Mouse (Mus musculus) MEL (cell line): ENCODE data around the gene Slc30a3. TPM values are rescaled to one million over a fixed set of nuclear protein-coding genes. Genes with fewer than 3 reads are reported as not detected.
A peak's percentile ranks its signal among the peaks of the same experiment; 100 is the strongest.

Experiments used
- DNase-seq: peaks from one replicate; pipeline ENCODE4 v3.0.0; 2011; ENCODE audit warnings: low read depth, low spot score
- H3K27ac ChIP-seq: 2 replicates; pipeline ENCODE4 v1.5.1; 2012; ENCODE audit warnings: low read depth, mild to moderate bottlenecking, control low read depth, low read length, moderate library complexity; ENCODE audit not compliant: control insufficient read depth
- H3K27me3 ChIP-seq, 2 experiments: fragments of 150-350 bp in 1 of 2; sonication (generic) in 1 of 2; 2 replicates each; pipeline ENCODE4 v1.6.1; 2012; ENCODE audit warnings: low read length in 2 of 2, mild to moderate bottlenecking in 2 of 2, improper control_type of control experiment in 1 of 2, moderate library complexity in 1 of 2; ENCODE audit not compliant: insufficient read depth in 2 of 2, control insufficient read depth in 1 of 2
- H3K36me3 ChIP-seq, 2 experiments: 2 replicates each; pipeline ENCODE4 v1.6.1; 2012 to 2014; ENCODE audit warnings: low read length in 2 of 2, improper control_type of control experiment in 1 of 2, inconsistent platforms in 1 of 2, mild to moderate bottlenecking in 1 of 2; ENCODE audit not compliant: insufficient read depth in 2 of 2, control insufficient read depth in 1 of 2
- H3K4me1 ChIP-seq, 2 experiments: fragments of 150-350 bp in 1 of 2; sonication (generic) in 1 of 2; 2 replicates each; pipeline ENCODE4 v1.6.1; 2012; ENCODE audit warnings: low read length in 2 of 2, improper control_type of control experiment in 1 of 2, mild to moderate bottlenecking in 1 of 2; ENCODE audit not compliant: insufficient read depth in 2 of 2, control insufficient read depth in 1 of 2
- H3K4me3 ChIP-seq, 2 experiments: fragments of 150-350 bp in 1 of 2; sonication (generic) in 1 of 2; 2 replicates each; pipeline ENCODE4 v1.5.1; 2012; ENCODE audit warnings: low read depth in 2 of 2, low read length in 2 of 2, mild to moderate bottlenecking in 2 of 2, moderate library complexity in 2 of 2, control low read depth in 1 of 2, improper control_type of control experiment in 1 of 2; ENCODE audit not compliant: control insufficient read depth in 1 of 2, insufficient read depth in 1 of 2
- H3K79me2 ChIP-seq: 2 replicates; pipeline ENCODE4 v1.6.1; 2012; ENCODE audit warnings: mild to moderate bottlenecking, low read length, moderate library complexity; ENCODE audit not compliant: control insufficient read depth, poor library complexity, insufficient read depth
- H3K9ac ChIP-seq: 2 replicates; pipeline ENCODE4 v1.6.1; 2012; ENCODE audit warnings: low read depth, mild to moderate bottlenecking, control low read depth, low read length, moderate library complexity; ENCODE audit not compliant: control insufficient read depth, poor library complexity, severe bottlenecking
- H3K9me3 ChIP-seq: fragments of 150-350 bp; sonication (generic); replicated peaks from 2 replicates; pipeline ENCODE4 v1.6.1; 2012; ENCODE audit warnings: mild to moderate bottlenecking, low read length, improper control_type of control experiment, moderate library complexity; ENCODE audit not compliant: insufficient read depth
- CTCF ChIP-seq, 3 experiments: IDR thresholded peaks in 2 of 3; conservative IDR thresholded peaks in 1 of 3; 2 replicates each; pipeline ENCODE4 v1.5.1; 2011 to 2012; ENCODE audit warnings: low read length in 3 of 3, low read depth in 2 of 3, mild to moderate bottlenecking in 2 of 3, improper control_type of control experiment in 1 of 3, inconsistent platforms in 1 of 3, mixed read lengths in 1 of 3, moderate library complexity in 1 of 3; ENCODE audit not compliant: control insufficient read depth in 1 of 3, insufficient read depth in 1 of 3, poor library complexity in 1 of 3, severe bottlenecking in 1 of 3
- HCFC1 ChIP-seq: IDR thresholded peaks from 2 replicates; pipeline ENCODE4 v1.6.1; 2012; ENCODE audit warnings: low read depth, mild to moderate bottlenecking, inconsistent platforms, low read length, improper control_type of control experiment, moderate library complexity
- KAT2A ChIP-seq: conservative IDR thresholded peaks from 2 replicates; pipeline ENCODE4 v1.6.1; 2012; ENCODE audit warnings: low read depth, low read length, improper control_type of control experiment, inconsistent platforms
- MAX ChIP-seq: IDR thresholded peaks from 2 replicates; pipeline ENCODE4 v1.6.1; 2011; ENCODE audit warnings: low read length, improper control_type of control experiment
- NELFE ChIP-seq: IDR thresholded peaks from 2 replicates; pipeline ENCODE4 v1.6.1; 2011; ENCODE audit warnings: low read depth, low read length, improper control_type of control experiment
- NRF1 ChIP-seq: IDR thresholded peaks from 2 replicates; pipeline ENCODE4 v1.6.1; 2014; ENCODE audit warnings: low read depth, mild to moderate bottlenecking, inconsistent platforms, low read length, improper control_type of control experiment, moderate library complexity; ENCODE audit not compliant: poor library complexity, insufficient read depth, severe bottlenecking
- POLR2AphosphoS5 ChIP-seq: IDR thresholded peaks from 2 replicates; pipeline ENCODE4 v1.6.1; 2012; ENCODE audit warnings: low read depth, borderline replicate concordance, mild to moderate bottlenecking, inconsistent platforms, low read length, moderate library complexity, mixed read lengths
- SMC3 ChIP-seq: IDR thresholded peaks from 2 replicates; pipeline ENCODE4 v1.6.1; 2011; ENCODE audit warnings: low read depth, low read length, improper control_type of control experiment
- TBP ChIP-seq: IDR thresholded peaks from 2 replicates; pipeline ENCODE4 v1.8.0; 2011; ENCODE audit warnings: low read depth, low read length, improper control_type of control experiment
- UBTF ChIP-seq: IDR thresholded peaks from 2 replicates; pipeline ENCODE4 v1.6.1; 2012; ENCODE audit warnings: low read depth, mild to moderate bottlenecking, inconsistent platforms, low read length, improper control_type of control experiment, moderate library complexity, borderline replicate concordance; ENCODE audit not compliant: insufficient read depth
- USF2 ChIP-seq, 2 experiments: IDR thresholded peaks; 2 replicates each; pipeline ENCODE4 v1.6.1; 2011 to 2012; ENCODE audit warnings: improper control_type of control experiment in 2 of 2, low read length in 2 of 2, borderline replicate concordance in 1 of 2, inconsistent platforms in 1 of 2, low read depth in 1 of 2, mild to moderate bottlenecking in 1 of 2; ENCODE audit not compliant: insufficient read depth in 1 of 2
- polyA plus RNA-seq, 2 experiments: library from polyadenylated mRNA; stranded (reverse) in 1 of 2; unstranded in 1 of 2; fragments of >175 nt in 1 of 2; fragments of >200 nt in 1 of 2; gene quantifications; 2 replicates each; pipeline versions ENCODE4 v1.2.1 to v1.2.4; 2012; ENCODE audit warnings: low replicate concordance in 2 of 2, low read depth in 1 of 2; ENCODE audit not compliant: insufficient read length in 2 of 2, insufficient read depth in 1 of 2, missing spikeins in 1 of 2
- total RNA-seq: library from RNA; depleted of rRNA; stranded (reverse); fragments of 300-350 nt; gene quantifications from 2 replicates; pipeline ENCODE4 v1.2.3, GENCODE M21; 2012

The Slc30a3 gene
- total and polyA plus RNA-seq, 3 experiments: not detected

- peak; percentile 75 for TF ChIP-seq NRF1
- TF ChIP-seq HCFC1: peak; percentile 84
- TF ChIP-seq USF2 (IDR thresholded peaks at IDR 0.05; ENCODE audit: borderline replicate concordance in 1 of 2, insufficient read depth in 1 of 2, low read depth in 1 of 2, low read length in 2 of 2): peak; percentile 62 to 87
- no peak for TF ChIP-seq CTCF (IDR thresholded peaks at IDR 0.05 in 2 of 3, conservative IDR thresholded peaks at IDR 0.05 in 1 of 3; ENCODE audit: control insufficient read depth in 1 of 3, insufficient read depth in 1 of 3, low read depth in 2 of 3, low read length in 3 of 3, poor library complexity in 1 of 3, severe bottlenecking in 1 of 3)
- 0 out of 2 replicates have a peak, but pooled peaks have one; percentile 47 for TF ChIP-seq POLR2AphosphoS5
- TF ChIP-seq NELFE: peak; percentile 62
- TF ChIP-seq UBTF: no peak
- no peak; the same call in 1 of the 2 replicates for TF ChIP-seq KAT2A
- TF ChIP-seq, all 39 proteins: peak for 17
Measured at GRCm38 (mm10) chr5:31154152-31154553, 46.1 kb upstream of the Slc30a3 start, which contains the start of gene Mpv17 (continued).

DNA sequence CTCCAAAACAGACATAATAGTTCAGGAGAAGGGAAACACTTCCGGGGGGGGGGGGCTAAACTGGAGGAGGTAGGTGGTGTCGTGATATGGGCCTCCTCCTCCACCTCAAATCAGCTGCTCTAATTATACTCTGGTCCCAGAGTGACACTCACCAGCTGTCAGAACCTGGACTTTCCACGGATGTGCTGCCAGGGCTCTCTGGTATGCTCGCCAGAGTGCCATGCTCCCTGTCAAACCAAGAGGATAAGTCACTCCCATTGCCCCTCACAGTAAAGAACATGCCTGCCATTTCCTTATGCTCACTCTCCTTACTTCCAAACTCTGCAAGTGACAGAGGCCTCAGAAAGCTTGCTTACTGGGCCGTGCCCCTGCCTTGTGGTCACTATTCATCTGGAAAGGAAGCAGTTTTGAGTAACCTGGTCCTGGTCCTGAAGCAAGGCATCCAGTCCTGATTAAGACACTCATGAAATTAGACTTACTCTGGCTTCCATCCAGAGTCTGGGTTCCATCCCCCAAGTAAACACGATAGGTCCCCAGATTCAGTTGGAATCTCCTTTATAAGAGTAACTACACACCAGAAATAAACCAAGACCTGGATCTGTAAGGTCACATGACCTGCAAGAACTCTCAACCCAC is 45.6 kb upstream of the Slc30a3 start:
- H3K27me3 ChIP-seq: no peaks in the 10 kb centered on the region
- no peaks in the 10 kb centered on the region for H3K9me3 ChIP-seq
- H3K36me3 ChIP-seq: peaks cover 0 to 17% of the 10 kb centered on the region in 2 experiments; a peak in 2 of 4 replicates
- H3K9ac ChIP-seq: peak overlapping the region; percentile 73
- H3K4me1 ChIP-seq: no peaks in the 10 kb centered on the region; a peak in 1 of 4 replicates
- TF ChIP-seq TBP (0 out of 2 replicates have a peak, but pooled peaks have one; percentile 52), NELFE (no peak)
- peak overlapping the region; percentile 74 to 76 for H3K4me3 ChIP-seq
- no peaks in the 10 kb centered on the region; the same call in 1 of the 2 replicates for H3K79me2 ChIP-seq
- DNase-seq: no peak
- no peak overlapping the region for H3K27ac ChIP-seq

DNA sequence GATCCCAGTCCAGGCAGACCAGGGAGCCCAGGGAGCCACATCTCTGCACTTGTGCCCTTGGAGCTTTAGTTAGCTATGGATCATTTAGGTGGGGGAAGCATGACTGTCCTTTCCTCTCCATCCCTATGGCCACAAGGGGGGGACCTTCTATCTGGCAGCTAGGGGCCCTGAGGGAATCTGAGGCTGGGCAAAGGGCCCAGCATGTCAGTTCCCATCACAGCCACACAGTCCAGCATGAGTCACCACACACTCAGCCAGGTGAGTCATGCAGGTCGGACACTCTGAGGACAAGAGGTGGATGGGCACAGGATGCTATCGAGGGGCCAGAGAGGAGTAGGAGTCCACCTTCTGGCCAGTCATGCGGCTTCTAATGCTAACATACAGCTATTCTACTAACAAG is 43.7 kb upstream of the Slc30a3 start:
- H3K36me3 ChIP-seq: peaks cover 0 to 6% of the 10 kb centered on the region in 2 experiments; a peak in 1 of 4 replicates
- H3K9me3 ChIP-seq: no peaks in the 10 kb centered on the region
- no peaks in the 10 kb centered on the region; the same call in 1 of the 2 replicates for H3K79me2 ChIP-seq
- no peak overlapping the region for H3K9ac ChIP-seq
- H3K27ac ChIP-seq: no peak overlapping the region
- DNase-seq: no peak
- no peak overlapping the region for H3K4me3 ChIP-seq
- no peaks in the 10 kb centered on the region for H3K27me3 ChIP-seq
- TF ChIP-seq SMC3: peak; percentile 26; the same call in 1 of the 2 replicates
- TF ChIP-seq MAX: no peak
- TF ChIP-seq CTCF (IDR thresholded peaks at IDR 0.05 in 2 of 3, conservative IDR thresholded peaks at IDR 0.05 in 1 of 3; ENCODE audit: control insufficient read depth in 1 of 3, insufficient read depth in 1 of 3, low read depth in 2 of 3, low read length in 3 of 3, poor library complexity in 1 of 3, severe bottlenecking in 1 of 3): peak in 2 of 3 experiments; percentile 22 to 30; a peak in 3 of 6 replicates
- no peaks in the 10 kb centered on the region; a peak in 1 of 4 replicates for H3K4me1 ChIP-seq
